17 mouse cellular contexts compared by ENCODE assay signal in genomic region chr12:17227903-17228302, GRCm38 (mm10). TPM values are rescaled to one million over a fixed set of nuclear protein-coding genes. Genes with fewer than 3 reads are reported as not detected.
A peak's percentile ranks its signal among the peaks of the same experiment; 100 is the strongest.
DNase-seq lines count a peak whose midpoint lies in the region; ATAC-seq lines count a peak whose summit lies in the region.
"Had no signal": no experiment of that assay in that cellular context is flagged by ENCODE, and none has a peak within 500 bp of the region (broad histone marks: within the 10 kb centered on the region; RNA-seq: fewer than 3 reads in every experiment).

No protein-coding gene starts in this region.

- no peak overlapping the region for H3K4me2 ChIP-seq in forebrain, embryonic 14.5 days (ENCODE audit: low read length)
- no peak overlapping the region for H3K4me2 ChIP-seq in forebrain, embryonic 12.5 days
- no peak overlapping the region for H3K4me2 ChIP-seq in forebrain, embryonic 16.5 days (ENCODE audit: low read length)
- H3K4me2 ChIP-seq: hindbrain, embryonic 14.5 days; lung, embryonic 14.5 days; midbrain, embryonic 12.5 days had no signal

- no peak overlapping the region for H3K27ac ChIP-seq in forebrain, embryonic 14.5 days (ENCODE audit: low read depth, low read length)
- H3K27ac ChIP-seq in forebrain, embryonic 12.5 days, result no peak overlapping the region
- no peak overlapping the region for H3K27ac ChIP-seq in forebrain, embryonic 16.5 days (ENCODE audit: low read length)
- H3K27ac ChIP-seq: embryonic facial prominence, embryonic 10.5 days; heart, adult 2 months; hindbrain, embryonic 14.5 days; kidney, postnatal 0 days; midbrain, embryonic 12.5 days had no signal

- ATAC-seq in forebrain, embryonic 14.5 days, result no peak
- no peak for ATAC-seq in forebrain, embryonic 12.5 days (ENCODE audit: low FRiP score)
- peak; percentile 73 for ATAC-seq in forebrain, embryonic 16.5 days

- DNase-seq in forebrain, embryonic 14.5 days (ENCODE audit: low spot score), result peak; percentile 51
- DNase-seq in left cerebral cortex, adult 18-20 months (ENCODE audit: low spot score in 2 of 2), result peak; percentile 63 to 67
- DNase-seq in right cerebral cortex, adult 2 months (ENCODE audit: low spot score in 2 of 2), result peak; percentile 73 to 79
- DNase-seq in retina, embryonic 14.5 days (ENCODE audit: low spot score), result no peak
- no peak for DNase-seq in embryo, embryonic 9.5 days (ENCODE audit: extremely low spot score)
- DNase-seq in kidney, adult 18-20 months, result no peak
- DNase-seq: adrenal gland, adult 2 months; cerebellum, adult 11-12 months; heart, adult 2 months; lung, embryonic 14.5 days had no signal

- 81% methylated on average over 4 of the region's 4 CpGs for WGBS in forebrain, embryonic 14.5 days
- WGBS in forebrain, embryonic 12.5 days, result 86% methylated on average over 4 of the region's 4 CpGs
- WGBS in forebrain, embryonic 16.5 days, result 71% methylated on average over 4 of the region's 4 CpGs

- H3K4me3 ChIP-seq in forebrain, embryonic 14.5 days (ENCODE audit: low read depth, low read length), result no peak overlapping the region
- H3K4me3 ChIP-seq in forebrain, embryonic 12.5 days (replicated peaks), result no peak overlapping the region
- no peak overlapping the region for H3K4me3 ChIP-seq in forebrain, embryonic 16.5 days (replicated peaks; ENCODE audit: low read length)
- H3K4me3 ChIP-seq: embryonic facial prominence, embryonic 10.5 days; heart, adult 2 months; midbrain, embryonic 12.5 days had no signal

- H3K4me1 ChIP-seq in forebrain, embryonic 14.5 days (ENCODE audit: control insufficient read depth, insufficient read depth, low read length), result no peaks in the 10 kb centered on the region
- no peaks in the 10 kb centered on the region for H3K4me1 ChIP-seq in forebrain, embryonic 12.5 days
- H3K4me1 ChIP-seq in forebrain, embryonic 16.5 days (replicated peaks; ENCODE audit: control insufficient read depth, insufficient read depth, low read length), result peaks cover 4% of the 10 kb centered on the region; the same call in 1 of the 2 replicates
- H3K4me1 ChIP-seq: midbrain, embryonic 12.5 days had no signal

- no peaks in the 10 kb centered on the region for H3K27me3 ChIP-seq in forebrain, embryonic 14.5 days (replicated peaks; ENCODE audit: control insufficient read depth, insufficient read depth, low read length)
- no peaks in the 10 kb centered on the region for H3K27me3 ChIP-seq in forebrain, embryonic 12.5 days
- no peaks in the 10 kb centered on the region for H3K27me3 ChIP-seq in forebrain, embryonic 16.5 days (replicated peaks; ENCODE audit: control insufficient read depth, insufficient read depth, low read length)
- H3K27me3 ChIP-seq: midbrain, embryonic 12.5 days had no signal

- no peaks in the 10 kb centered on the region for H3K9me3 ChIP-seq in forebrain, embryonic 14.5 days (replicated peaks; ENCODE audit: control insufficient read depth, low read length)
- no peaks in the 10 kb centered on the region for H3K9me3 ChIP-seq in forebrain, embryonic 12.5 days
- H3K9me3 ChIP-seq in forebrain, embryonic 16.5 days (ENCODE audit: control insufficient read depth, low read length), result no peaks in the 10 kb centered on the region
- H3K9me3 ChIP-seq: embryonic facial prominence, embryonic 10.5 days; G1E; midbrain, embryonic 12.5 days had no signal

- H3K36me3 ChIP-seq in forebrain, embryonic 14.5 days (ENCODE audit: control insufficient read depth, insufficient read depth, low read length), result no peaks in the 10 kb centered on the region
- H3K36me3 ChIP-seq in forebrain, embryonic 12.5 days (replicated peaks), result no peaks in the 10 kb centered on the region
- H3K36me3 ChIP-seq in forebrain, embryonic 16.5 days (ENCODE audit: control insufficient read depth, insufficient read depth), result no peaks in the 10 kb centered on the region
- H3K36me3 ChIP-seq: embryonic facial prominence, embryonic 10.5 days; G1E; midbrain, embryonic 12.5 days had no signal

- no peak overlapping the region for H3K9ac ChIP-seq in forebrain, embryonic 14.5 days (ENCODE audit: low read length)
- H3K9ac ChIP-seq in forebrain, embryonic 12.5 days, result no peak overlapping the region
- no peak overlapping the region for H3K9ac ChIP-seq in forebrain, embryonic 16.5 days (replicated peaks; ENCODE audit: low read depth, low read length)
- H3K9ac ChIP-seq: hindbrain, embryonic 14.5 days; lung, embryonic 14.5 days; midbrain, embryonic 12.5 days had no signal

RNA-seq across cellular contexts. Expression of gene Pdia6, which starts 38.4 kb away (rescaled TPM):
- 357 and 368 TPM in 2 replicates for polyA plus RNA-seq in forebrain, embryonic 14.5 days (2014; fragmentation: Nextera tagmentation; extraction: Ambion mirVana)
- polyA plus RNA-seq in forebrain, embryonic 12.5 days (2016; fragmentation: Nextera tagmentation; extraction: Ambion mirVana), result 454 and 460 TPM in 2 replicates
- 333 and 384 TPM in 2 replicates for polyA plus RNA-seq in forebrain, embryonic 16.5 days (2015; fragmentation: Nextera tagmentation; extraction: Ambion mirVana)
- 100 to 1,000 TPM; 144 to 148 TPM for total RNA-seq in left cerebral cortex, adult 18-20 months (2021)

RNA-seq across cellular contexts. Expression of gene Kcnf1, which starts 51.2 kb away (rescaled TPM):
- 1.9 and 2.6 TPM in 2 replicates for polyA plus RNA-seq in forebrain, embryonic 14.5 days (2014; fragmentation: Nextera tagmentation; extraction: Ambion mirVana)
- 2.3 and 2.8 TPM in 2 replicates for polyA plus RNA-seq in forebrain, embryonic 12.5 days (2016; fragmentation: Nextera tagmentation; extraction: Ambion mirVana)
- polyA plus RNA-seq in forebrain, embryonic 16.5 days (2015; fragmentation: Nextera tagmentation; extraction: Ambion mirVana), result 5.0 and 6.6 TPM in 2 replicates
- 100 to 1,000 TPM; 103 to 125 TPM for total RNA-seq in left cerebral cortex, adult 18-20 months (2021)
- total RNA-seq: heart, adult 2 months had no signal
- polyA plus RNA-seq: G1E had no signal

Comparison
In these comparisons a context has a peak if more than half of its experiments do, and no peak if none do; other contexts are left out.
1. DNase-seq: peak in forebrain, embryonic 14.5 days (single experiment), left cerebral cortex, adult 18-20 months (2 of 2) and right cerebral cortex, adult 2 months (2 of 2); none in retina, embryonic 14.5 days (single experiment), embryo, embryonic 9.5 days (single experiment) and kidney, adult 18-20 months (single experiment).